Mouse (Mus musculus) gastrocnemius, postnatal 36 days (tissue): ENCODE results near the gene Rimbp3. TPM values are rescaled to one million over a fixed set of nuclear protein-coding genes. Genes with fewer than 3 reads are reported as not detected.

Experiments used
- DNase-seq, 2 experiments: peaks; one replicate each; pipeline ENCODE4 v3.0.0; 2022
- intact Hi-C: fragments of 180-260 bp; cut with DNase I; formaldehyde crosslinking; loops from one replicate; pipeline ENCODE4 v1.15.1; 2025
- total RNA-seq, 2 experiments: library from RNA; stranded (reverse); gene quantifications; 2 replicates each; pipeline ENCODE4 v1.2.3; 2021

The Rimbp3 gene
- total RNA-seq, 2 experiments from 2014 or later, result not detected

DNA sequence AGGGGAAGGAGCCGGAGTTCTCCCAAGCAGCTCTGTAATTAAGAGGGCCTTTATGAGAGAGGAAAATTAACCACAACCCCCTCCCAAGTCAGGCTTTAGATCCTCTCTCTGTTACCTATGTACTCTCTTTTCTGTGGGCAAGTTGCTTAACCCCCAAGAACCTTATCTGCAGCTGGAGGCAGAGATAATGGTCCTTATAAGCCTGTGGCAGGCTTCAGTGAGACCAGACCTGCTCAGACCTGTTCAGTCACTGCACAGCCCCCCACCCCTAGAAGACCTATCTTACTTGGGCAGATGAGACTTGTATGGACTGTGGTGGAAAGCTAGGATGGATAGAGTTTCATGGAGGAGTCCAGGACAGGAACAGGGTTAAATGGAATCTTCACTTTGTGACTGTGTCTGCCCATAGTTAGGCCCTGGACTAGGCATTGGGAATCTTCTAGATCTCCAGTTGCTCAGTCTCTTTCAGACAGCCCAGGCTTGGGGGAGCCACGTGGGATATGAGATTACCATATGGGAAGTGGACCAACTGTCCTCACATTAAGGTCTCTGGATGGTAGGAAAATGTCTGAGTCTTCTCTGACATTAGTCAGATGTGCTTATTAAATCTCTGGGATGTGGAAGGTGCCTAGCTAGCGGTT, 43.8 kb downstream of the Rimbp3 start:
- no peak for DNase-seq
- intact Hi-C loops, result no loop called here

GRCm38 (mm10) chr16:17252841-17253240, 44.4 kb downstream of the Rimbp3 start:
- no peak for DNase-seq
- intact Hi-C loops, result no loop called here

GRCm38 (mm10) chr16:17254005-17254597, 45.7 kb downstream of the Rimbp3 start:
- intact Hi-C loops, result no loop called here
- DNase-seq, result no peak

DNA sequence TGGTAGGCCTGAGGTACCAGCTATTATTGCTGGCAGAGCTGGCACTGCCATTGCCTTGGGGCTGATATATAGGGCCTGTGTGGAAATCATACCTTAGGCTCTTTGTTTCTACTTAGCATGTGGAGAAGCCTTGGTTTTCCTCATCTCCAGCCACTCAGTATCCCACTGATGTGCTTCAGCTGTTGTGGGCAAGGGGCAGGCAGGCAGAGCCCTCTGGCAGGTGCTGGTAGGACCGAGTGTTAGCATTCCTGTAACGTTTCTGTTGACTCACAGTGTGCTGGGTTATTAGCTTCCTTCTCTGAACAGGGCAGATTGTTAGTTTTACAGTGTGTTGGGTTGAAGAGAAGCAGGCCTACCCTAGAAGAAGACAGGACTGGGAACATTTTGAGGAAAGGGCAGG, 46.9 kb downstream of the Rimbp3 start:
- intact Hi-C loops, result no loop called here
- no peak for DNase-seq

GRCm38 (mm10) chr16:17257359-17257821, 49.0 kb downstream of the Rimbp3 start:
- intact Hi-C loops, result no loop called here

GRCm38 (mm10) chr16:17258917-17259316, 50.5 kb downstream of the Rimbp3 start:
- intact Hi-C loops, result no loop called here
- no peak for DNase-seq

More at GRCm38 (mm10) chr16:17257359-17257821, 49.0 kb downstream of the Rimbp3 start:
- DNase-seq, result peak; percentile 61 to 72

DNA sequence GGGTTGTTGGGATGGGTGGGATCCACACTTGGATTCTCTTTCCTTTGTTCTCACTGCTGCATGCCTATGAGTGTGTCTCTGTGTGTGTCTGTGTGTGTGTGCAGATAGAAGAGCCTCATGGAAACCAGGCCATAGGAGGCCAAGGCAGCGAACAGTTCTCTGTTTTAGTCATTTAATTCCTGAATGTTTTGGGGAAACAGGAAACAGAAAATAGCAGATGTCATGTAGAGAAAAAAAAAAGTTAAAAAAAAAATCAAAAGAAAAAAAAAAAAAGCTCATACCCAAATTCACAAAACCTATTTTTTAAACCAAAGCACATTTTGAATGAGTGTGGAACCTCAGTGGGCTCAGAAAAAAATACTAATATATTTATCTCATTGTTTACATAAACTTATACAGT, 52.9 kb downstream of the Rimbp3 start:
- no peak for DNase-seq
- intact Hi-C loops, result no loop called here

Other genes with a start within 250 kb of the Rimbp3 start
- 10 to 100 TPM; 87.9 to 89.5 TPM for gene Mapk1, start 225.2 kb upstream of the Rimbp3 start, total RNA-seq
- gene Ypel1, start 138.9 kb upstream of the Rimbp3 start, total RNA-seq, result under 1 TPM; 0.69 to 0.94 TPM
- 10 to 100 TPM; 23.2 to 29.4 TPM for gene Ppil2, start 97.3 kb upstream of the Rimbp3 start, total RNA-seq
- gene 2610318N02Rik, start 83.4 kb upstream of the Rimbp3 start, total RNA-seq, result under 1 TPM in 1 of 2 experiments, not detected in 1; 0.92 TPM
- 1 to 10 TPM; 3.8 to 4.8 TPM for gene Sdf2l1, start 76.2 kb upstream of the Rimbp3 start, total RNA-seq
- gene Ydjc, start 64.0 kb upstream of the Rimbp3 start, total RNA-seq, result under 1 TPM in 1 of 2 experiments, not detected in 1; 0.20 TPM
- under 1 TPM in 1 of 2 experiments, not detected in 1; 0.26 TPM for gene Ccdc116, start 61.4 kb upstream of the Rimbp3 start, total RNA-seq
- gene Ube2l3, start 6.0 kb upstream of the Rimbp3 start, total RNA-seq, result 100 to 1,000 TPM; 130 to 135 TPM
- 1 to 10 TPM; 1.1 to 1.3 TPM for gene Hic2, start 25.0 kb downstream of the Rimbp3 start, total RNA-seq
- gene Tmem191c, start 67.5 kb downstream of the Rimbp3 start, total RNA-seq, result 1 to 10 TPM in 1 of 2 experiments, under 1 TPM in 1; 0.91 to 1.4 TPM
- gene Serpind1, start 122.8 kb downstream of the Rimbp3 start, total RNA-seq, result under 1 TPM in 1 of 2 experiments, not detected in 1; 0.27 TPM
- gene Snap29, start 197.4 kb downstream of the Rimbp3 start, total RNA-seq, result 10 to 100 TPM; 14.2 to 15.6 TPM
- 10 to 100 TPM; 16.7 to 18.2 TPM for gene Pi4ka, start 197.7 kb downstream of the Rimbp3 start, total RNA-seq
- gene Crkl, start 243.4 kb downstream of the Rimbp3 start, total RNA-seq, result 10 to 100 TPM; 17.3 to 17.6 TPM